Mouse (Mus musculus) neural tube, embryonic 15.5 days (tissue): ENCODE data around the gene Ern1. TPM values are rescaled to one million over a fixed set of nuclear protein-coding genes. Genes with fewer than 3 reads are reported as not detected.

Experiments
- ATAC-seq: fragments of 200-750 bp; cut with Nextera tagmentation; 2 replicates; pipeline ENCODE4 v1.8.0; 2017; ENCODE audit warnings: mild to moderate bottlenecking, moderate TSS enrichment, moderate library complexity; ENCODE audit not compliant: low FRiP score
- H3K27ac ChIP-seq: fragments of 300-500 bp; sonication (generic); replicated peaks from 2 replicates; pipeline ENCODE4 v1.5.1; 2015; ENCODE audit warnings: mild to moderate bottlenecking, inconsistent platforms
- H3K27me3 ChIP-seq: fragments of 300-500 bp; sonication (generic); replicated peaks from 2 replicates; pipeline ENCODE4 v1.6.1; 2015; ENCODE audit warnings: inconsistent platforms
- H3K36me3 ChIP-seq: fragments of 300-500 bp; sonication (generic); 2 replicates; pipeline ENCODE4 v1.6.1; 2015; ENCODE audit warnings: inconsistent platforms
- H3K4me1 ChIP-seq: fragments of 300-500 bp; sonication (generic); 2 replicates; pipeline ENCODE4 v1.6.1; 2015; ENCODE audit warnings: inconsistent platforms
- H3K4me2 ChIP-seq: fragments of 300-500 bp; sonication (generic); 2 replicates; pipeline ENCODE4 v1.6.1; 2015; ENCODE audit warnings: inconsistent platforms, mild to moderate bottlenecking, moderate library complexity
- H3K4me3 ChIP-seq: fragments of 300-500 bp; sonication (generic); replicated peaks from 2 replicates; pipeline ENCODE4 v1.5.1; 2015; ENCODE audit warnings: mild to moderate bottlenecking, inconsistent platforms
- H3K9ac ChIP-seq: fragments of 300-500 bp; sonication (generic); replicated peaks from 2 replicates; pipeline ENCODE4 v1.6.1; 2015; ENCODE audit warnings: mild to moderate bottlenecking, inconsistent platforms
- H3K9me3 ChIP-seq: fragments of 300-500 bp; sonication (generic); replicated peaks from 2 replicates; pipeline ENCODE4 v1.6.1; 2016; ENCODE audit warnings: inconsistent platforms
- WGBS: fragments of 180-500 bp; shearing (Covaris S2); methylation state at CpG from one replicate; pipeline ENCODE4 v1.1.7; 2015; ENCODE audit warnings: mixed read lengths; 5-methylcytosine and 5-hydroxymethylcytosine counted together
- polyA plus RNA-seq: library from polyadenylated mRNA; unstranded; fragments of >200 nt; fragmentation: Nextera tagmentation; extraction: Ambion mirVana; gene quantifications from 2 replicates; pipeline ENCODE4 v1.2.1, GENCODE M21; 2015

Gene Ern1
- polyA plus RNA-seq, 1 experiment from 2014 or later = 4.1 TPM

- Histone ChIP-seq H3K36me3 (no peaks in the 10 kb centered on the region), H3K4me1 (peaks cover 15% of the 10 kb centered on the region), H3K27me3 (no peaks in the 10 kb centered on the region), H3K9ac (no peak overlapping the region), H3K4me2 (no peak overlapping the region), H3K4me3 (no peak overlapping the region), H3K27ac (no peak overlapping the region), H3K9me3 (no peaks in the 10 kb centered on the region)
- no peak for ATAC-seq
- WGBS = 52% methylated on average over 10 of the region's 10 CpGs
Measured at GRCm38 (mm10) chr11:106490057-106490456, 2.4 kb upstream of the Ern1 start.

- Histone ChIP-seq H3K9me3 (no peaks in the 10 kb centered on the region), H3K9ac (no peak overlapping the region), H3K36me3 (no peaks in the 10 kb centered on the region), H3K4me3 (no peak overlapping the region), H3K27me3 (no peaks in the 10 kb centered on the region), H3K27ac (no peak overlapping the region), H3K4me2 (no peak overlapping the region), H3K4me1 (peaks cover 15% of the 10 kb centered on the region)
- WGBS = 74% methylated on average over 6 of the region's 7 CpGs
- no peak for ATAC-seq
Measured at GRCm38 (mm10) chr11:106489036-106489693, 1.5 kb upstream of the Ern1 start.

GRCm38 (mm10) chr11:106488126-106488561, 492 bp upstream of the Ern1 start:
- peak overlapping the region; percentile 37; the same call in 1 of the 2 replicates for H3K9ac ChIP-seq
- H3K4me3 ChIP-seq = peak overlapping the region; percentile 98
- 12% methylated on average over 17 of the region's 17 CpGs for WGBS
- no peaks in the 10 kb centered on the region for H3K9me3 ChIP-seq
- H3K27me3 ChIP-seq = no peaks in the 10 kb centered on the region
- H3K27ac ChIP-seq = peak overlapping the region; percentile 83
- peaks cover 15% of the 10 kb centered on the region for H3K4me1 ChIP-seq
- ATAC-seq = peak; percentile 46
- peak overlapping the region; percentile 63 for H3K4me2 ChIP-seq
- H3K36me3 ChIP-seq = no peaks in the 10 kb centered on the region

- WGBS = under 1% methylated on average over 68 of the region's 86 CpGs
- Histone ChIP-seq H3K4me2 (peak overlapping the region; percentile 63), H3K9me3 (no peaks in the 10 kb centered on the region), H3K36me3 (no peaks in the 10 kb centered on the region), H3K27ac (peak overlapping the region; percentile 83), H3K9ac (peak overlapping the region; percentile 74), H3K27me3 (no peaks in the 10 kb centered on the region), H3K4me3 (peak overlapping the region; percentile 98), H3K4me1 (peaks cover 15% of the 10 kb centered on the region)
- peak; percentile 80 for ATAC-seq
Measured at GRCm38 (mm10) chr11:106486866-106487732, 553 bp downstream of the Ern1 start.

- H3K36me3 ChIP-seq = no peaks in the 10 kb centered on the region
- no peak overlapping the region for H3K27ac ChIP-seq
- peak overlapping the region; percentile 74; the same call in 1 of the 2 replicates for H3K9ac ChIP-seq
- peak overlapping the region; percentile 63 for H3K4me2 ChIP-seq
- H3K9me3 ChIP-seq = no peaks in the 10 kb centered on the region
- no peak for ATAC-seq
- peaks cover 15% of the 10 kb centered on the region for H3K4me1 ChIP-seq
- no peaks in the 10 kb centered on the region for H3K27me3 ChIP-seq
- H3K4me3 ChIP-seq = peak overlapping the region; percentile 98
- WGBS = 52% methylated on average over 16 of the region's 16 CpGs
Measured at GRCm38 (mm10) chr11:106486042-106486865, 1.4 kb downstream of the Ern1 start.

- Histone ChIP-seq H3K27me3 (no peaks in the 10 kb centered on the region), H3K36me3 (no peaks in the 10 kb centered on the region), H3K4me3 (no peak overlapping the region), H3K9ac (no peak overlapping the region), H3K9me3 (no peaks in the 10 kb centered on the region), H3K4me1 (peaks cover 15% of the 10 kb centered on the region), H3K27ac (no peak overlapping the region), H3K4me2 (no peak overlapping the region)
- WGBS = 89% methylated on average over 4 of the region's 4 CpGs
- no peak for ATAC-seq
Measured at GRCm38 (mm10) chr11:106485611-106486010, 2.0 kb downstream of the Ern1 start.

GRCm38 (mm10) chr11:106484875-106485274, 2.8 kb downstream of the Ern1 start:
- WGBS = 96% methylated on average over 4 of the region's 4 CpGs
- Histone ChIP-seq H3K9me3 (no peaks in the 10 kb centered on the region), H3K4me1 (peaks cover 15% of the 10 kb centered on the region), H3K36me3 (no peaks in the 10 kb centered on the region), H3K27me3 (no peaks in the 10 kb centered on the region), H3K27ac (no peak overlapping the region), H3K9ac (no peak overlapping the region), H3K4me3 (no peak overlapping the region), H3K4me2 (no peak overlapping the region)
- ATAC-seq = no peak

GRCm38 (mm10) chr11:106482867-106483266, 4.8 kb downstream of the Ern1 start:
- H3K4me3 ChIP-seq = no peak overlapping the region
- ATAC-seq = no peak
- no peak overlapping the region for H3K9ac ChIP-seq
- no peaks in the 10 kb centered on the region for H3K27me3 ChIP-seq
- peaks cover 10% of the 10 kb centered on the region for H3K4me1 ChIP-seq
- no peak overlapping the region for H3K4me2 ChIP-seq
- no peaks in the 10 kb centered on the region for H3K36me3 ChIP-seq
- no peak overlapping the region for H3K27ac ChIP-seq
- WGBS = 92% methylated on average over 8 of the region's 8 CpGs
- H3K9me3 ChIP-seq = no peaks in the 10 kb centered on the region

- no peak overlapping the region for H3K9ac ChIP-seq
- H3K4me3 ChIP-seq = no peak overlapping the region
- no peaks in the 10 kb centered on the region for H3K27me3 ChIP-seq
- H3K4me1 ChIP-seq = peaks cover 7% of the 10 kb centered on the region
- WGBS = 55% methylated on average over 4 of the region's 4 CpGs
- H3K36me3 ChIP-seq = no peaks in the 10 kb centered on the region
- no peaks in the 10 kb centered on the region for H3K9me3 ChIP-seq
- no peak overlapping the region for H3K4me2 ChIP-seq
- ATAC-seq = no peak
- no peak overlapping the region for H3K27ac ChIP-seq
Measured at GRCm38 (mm10) chr11:106481651-106482050, 6.0 kb downstream of the Ern1 start.

- no peaks in the 10 kb centered on the region for H3K27me3 ChIP-seq
- ATAC-seq = no peak
- H3K4me2 ChIP-seq = no peak overlapping the region
- H3K4me3 ChIP-seq = no peak overlapping the region
- 89% methylated on average over 3 of the region's 3 CpGs for WGBS
- H3K27ac ChIP-seq = no peak overlapping the region
- H3K9me3 ChIP-seq = no peaks in the 10 kb centered on the region
- H3K36me3 ChIP-seq = no peaks in the 10 kb centered on the region
- H3K9ac ChIP-seq = no peak overlapping the region
- H3K4me1 ChIP-seq = no peaks in the 10 kb centered on the region
Measured at GRCm38 (mm10) chr11:106480530-106480885, 7.1 kb downstream of the Ern1 start.

- Histone ChIP-seq H3K4me1 (no peaks in the 10 kb centered on the region), H3K9me3 (no peaks in the 10 kb centered on the region), H3K27me3 (no peaks in the 10 kb centered on the region), H3K27ac (no peak overlapping the region), H3K4me2 (no peak overlapping the region), H3K36me3 (no peaks in the 10 kb centered on the region), H3K4me3 (no peak overlapping the region), H3K9ac (no peak overlapping the region)
- WGBS = 84% methylated on average over 9 of the region's 9 CpGs
- ATAC-seq = no peak
Measured at GRCm38 (mm10) chr11:106479619-106480529, 7.8 kb downstream of the Ern1 start.
